Mouse (Mus musculus) forebrain, embryonic 11.5 days (tissue): Measurements from ENCODE around the gene Ercc6l. TPM values are rescaled to one million over a fixed set of nuclear protein-coding genes. Genes with fewer than 3 reads are reported as not detected.
"Not testable (repeated sequence)": the region's sequence is repeated elsewhere in the genome, so short reads cannot be mapped to it uniquely, and the experiment has no call there.

Experiments
- ATAC-seq: fragments of 200-750 bp; cut with Nextera tagmentation; replicated peaks from 2 replicates; pipeline ENCODE4 v1.8.0; 2017; ENCODE audit warnings: moderate TSS enrichment; ENCODE audit not compliant: low FRiP score
- DNase-seq: peaks from one replicate; pipeline ENCODE4 v3.0.0-alpha.2; 2017; ENCODE audit warnings: low spot score
- H3K27ac ChIP-seq: fragments of 300-500 bp; sonication (generic); 2 replicates; pipeline ENCODE4 v1.5.1; 2014; ENCODE audit warnings: low read depth, low read length
- H3K27me3 ChIP-seq: fragments of 300-500 bp; sonication (generic); 2 replicates; pipeline ENCODE4 v1.6.1; 2014; ENCODE audit warnings: mild to moderate bottlenecking, low read length, mixed read lengths; ENCODE audit not compliant: control insufficient read depth, insufficient read depth
- H3K36me3 ChIP-seq: fragments of 300-500 bp; sonication (generic); 2 replicates; pipeline ENCODE4 v1.6.1; 2014; ENCODE audit warnings: mild to moderate bottlenecking, low read length, moderate library complexity, mixed read lengths; ENCODE audit not compliant: control insufficient read depth, insufficient read depth
- H3K4me1 ChIP-seq: fragments of 300-500 bp; sonication (generic); replicated peaks from 2 replicates; pipeline ENCODE4 v1.6.1; 2014; ENCODE audit warnings: low read length, mixed read lengths; ENCODE audit not compliant: control insufficient read depth, insufficient read depth
- H3K4me2 ChIP-seq: fragments of 300-500 bp; sonication (generic); 2 replicates; pipeline ENCODE4 v1.6.1; 2014; ENCODE audit warnings: low read depth, mild to moderate bottlenecking, low read length, moderate library complexity, mixed read lengths; ENCODE audit not compliant: severe bottlenecking
- H3K4me3 ChIP-seq: fragments of 300-500 bp; sonication (generic); 2 replicates; pipeline ENCODE4 v1.5.1; 2014; ENCODE audit warnings: low read depth, low read length
- H3K9ac ChIP-seq: fragments of 300-500 bp; sonication (generic); 2 replicates; pipeline ENCODE4 v1.6.1; 2014; ENCODE audit warnings: low read length
- H3K9me3 ChIP-seq: fragments of 300-500 bp; sonication (generic); 2 replicates; pipeline ENCODE4 v1.6.1; 2016; ENCODE audit warnings: low read length, mixed read lengths; ENCODE audit not compliant: control insufficient read depth
- WGBS: fragments of 180-500 bp; shearing (Covaris S2); extraction: QIAGEN DNeasy Blood & Tissue Kit; methylation state at CpG from one replicate; pipeline ENCODE4 v1.1.7; 2014; 5-methylcytosine and 5-hydroxymethylcytosine counted together
- polyA plus RNA-seq: library from polyadenylated mRNA; unstranded; fragments of >200 nt; fragmentation: Nextera tagmentation; extraction: Ambion mirVana; gene quantifications from 2 replicates; pipeline ENCODE4 v1.2.1, GENCODE M21; 2014

The Ercc6l gene
- polyA plus RNA-seq, 1 experiment from 2014 or later, result 27.1 TPM

DNA sequence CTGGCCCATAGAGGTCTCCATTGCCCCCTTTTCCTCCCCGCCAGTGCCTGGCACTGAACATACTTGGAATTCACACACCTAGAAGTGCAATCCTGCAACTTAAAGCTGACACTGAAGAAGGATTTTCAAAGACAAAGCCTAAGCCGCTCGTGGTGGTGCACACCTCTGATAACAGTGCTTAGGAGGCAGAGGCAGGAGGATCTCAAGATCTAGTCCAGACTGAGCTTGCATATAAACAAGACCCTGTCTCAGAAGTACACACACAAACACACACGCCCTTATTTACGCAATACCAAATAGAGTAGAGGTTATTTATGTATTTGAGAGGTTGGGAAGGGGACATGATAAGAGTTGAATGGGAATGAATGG lies 516 bp upstream of the Ercc6l start:
- 46% methylated on average over 5 of the region's 5 CpGs for WGBS
- Histone ChIP-seq H3K36me3 (no peaks in the 10 kb centered on the region), H3K9me3 (no peaks in the 10 kb centered on the region), H3K9ac (peak overlapping the region; percentile 55), H3K4me3 (peak overlapping the region; percentile 22; the same call in 1 of the 2 replicates), H3K27me3 (no peaks in the 10 kb centered on the region), H3K4me2 (peak overlapping the region; percentile 40; the same call in 1 of the 2 replicates), H3K27ac (0 out of 2 replicates have a peak overlapping the region, but pooled peaks have one; percentile 37), H3K4me1 (no peaks in the 10 kb centered on the region)
- DNase-seq (no peak), ATAC-seq (peak; percentile 28; the same call in 1 of the 2 replicates)

- DNase-seq (no peak), ATAC-seq (no peak)
- Histone ChIP-seq H3K4me1 (no peaks in the 10 kb centered on the region), H3K4me3 (no peak overlapping the region), H3K36me3 (peaks cover 3% of the 10 kb centered on the region), H3K9me3 (no peaks in the 10 kb centered on the region), H3K9ac (no peak overlapping the region), H3K27ac (no peak overlapping the region), H3K27me3 (no peaks in the 10 kb centered on the region; the same call in 1 of the 2 replicates), H3K4me2 (no peak overlapping the region)
- WGBS, result 95% methylated on average over 1 of the region's 1 CpGs
Measured at GRCm38 (mm10) chrX:102141157-102141556, 15.7 kb downstream of the Ercc6l start.

DNA sequence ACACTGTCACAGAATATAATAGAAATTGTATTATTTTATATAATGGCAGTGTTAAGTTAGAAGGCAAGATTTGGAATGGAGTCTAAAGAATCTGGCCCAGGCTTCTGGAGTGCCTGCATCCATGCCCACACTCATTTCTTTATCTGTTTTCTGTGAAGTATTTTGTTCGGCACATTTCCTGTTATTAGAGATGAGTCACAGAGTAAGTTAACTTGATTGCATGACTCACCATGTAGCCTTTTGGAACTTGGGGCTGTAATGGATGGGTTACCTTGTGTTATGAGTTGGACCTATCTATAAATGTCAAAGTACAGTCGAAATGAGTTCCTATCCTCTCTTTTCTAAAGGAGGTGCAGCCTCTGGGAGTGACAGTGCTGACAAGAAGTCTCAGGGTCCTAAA lies 35.6 kb downstream of the Ercc6l start:
- no peak overlapping the region for H3K27ac ChIP-seq
- H3K4me1 ChIP-seq, result 0 out of 2 replicates have a peak, but pooled peaks cover 3% of the 10 kb centered on the region
- 78% methylated on average over 2 of the region's 2 CpGs for WGBS
- H3K36me3 ChIP-seq, result no peaks in the 10 kb centered on the region
- no peak overlapping the region for H3K4me2 ChIP-seq
- no peak overlapping the region for H3K4me3 ChIP-seq
- no peaks in the 10 kb centered on the region for H3K9me3 ChIP-seq
- no peak for ATAC-seq
- no peak for DNase-seq
- no peak overlapping the region for H3K9ac ChIP-seq
- H3K27me3 ChIP-seq, result no peaks in the 10 kb centered on the region

- H3K9me3 ChIP-seq, result no peaks in the 10 kb centered on the region
- 0 out of 2 replicates have a peak, but pooled peaks cover 3% of the 10 kb centered on the region for H3K4me1 ChIP-seq
- WGBS, result 22% methylated on average over 30 of the region's 30 CpGs
- H3K27ac ChIP-seq, result no peak within 1 kb of the TSS; the same call in 1 of the 2 replicates
- DNase-seq (peak; percentile 94), ATAC-seq (peak; percentile 99)
- peak within 1 kb of the TSS; percentile 54 for H3K4me2 ChIP-seq
- H3K27me3 ChIP-seq, result no peaks in the 10 kb centered on the region
- H3K36me3 ChIP-seq, result no peaks in the 10 kb centered on the region
- peak within 1 kb of the TSS; percentile 54 for H3K4me3 ChIP-seq
- peak within 1 kb of the TSS; percentile 59 for H3K9ac ChIP-seq
Measured at GRCm38 (mm10) chrX:102119042-102119864, 37.6 kb downstream of the Ercc6l start, which contains the start of gene Pin4. Gene Pin4 (plus strand): TSS chrX:102119447.

GRCm38 (mm10) chrX:102115676-102116075 lies 41.2 kb downstream of the Ercc6l start:
- H3K4me2 ChIP-seq, result no peak overlapping the region
- no peaks in the 10 kb centered on the region for H3K27me3 ChIP-seq
- H3K9ac ChIP-seq, result no peak overlapping the region
- H3K36me3 ChIP-seq, result no peaks in the 10 kb centered on the region
- no peak overlapping the region for H3K4me3 ChIP-seq
- H3K27ac ChIP-seq, result 0 out of 2 replicates have a peak overlapping the region, but pooled peaks have one; percentile 6
- 53% methylated on average over 4 of the region's 4 CpGs for WGBS
- H3K9me3 ChIP-seq, result no peaks in the 10 kb centered on the region
- H3K4me1 ChIP-seq, result 0 out of 2 replicates have a peak, but pooled peaks cover 3% of the 10 kb centered on the region
- DNase-seq (no peak), ATAC-seq (no peak)

DNA sequence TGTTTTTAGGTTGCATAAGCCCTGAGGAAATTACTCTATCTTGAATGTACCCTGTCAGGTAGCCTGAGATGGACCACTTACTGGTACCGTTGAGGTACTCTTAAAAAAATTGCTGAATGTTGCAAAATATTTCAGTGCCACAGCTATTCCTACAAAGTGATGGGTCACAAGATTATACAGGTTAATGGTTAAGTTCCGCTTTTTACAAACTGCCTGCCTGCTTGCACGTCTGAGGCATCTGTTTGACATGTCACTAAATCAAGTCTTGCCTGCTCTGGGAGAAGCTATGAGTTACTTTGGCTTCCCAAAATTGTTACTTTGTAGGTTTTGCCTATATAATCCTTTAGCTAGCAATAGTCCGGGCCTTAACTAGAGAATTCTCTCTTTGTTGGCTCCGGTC lies 47.5 kb downstream of the Ercc6l start:
- not testable (repeated sequence) for H3K36me3 ChIP-seq, H3K4me2 ChIP-seq, H3K27ac ChIP-seq, H3K4me3 ChIP-seq, ATAC-seq, H3K27me3 ChIP-seq, H3K9ac ChIP-seq, DNase-seq, H3K9me3 ChIP-seq, H3K4me1 ChIP-seq
- 85% methylated on average over 5 of the region's 5 CpGs for WGBS

DNA sequence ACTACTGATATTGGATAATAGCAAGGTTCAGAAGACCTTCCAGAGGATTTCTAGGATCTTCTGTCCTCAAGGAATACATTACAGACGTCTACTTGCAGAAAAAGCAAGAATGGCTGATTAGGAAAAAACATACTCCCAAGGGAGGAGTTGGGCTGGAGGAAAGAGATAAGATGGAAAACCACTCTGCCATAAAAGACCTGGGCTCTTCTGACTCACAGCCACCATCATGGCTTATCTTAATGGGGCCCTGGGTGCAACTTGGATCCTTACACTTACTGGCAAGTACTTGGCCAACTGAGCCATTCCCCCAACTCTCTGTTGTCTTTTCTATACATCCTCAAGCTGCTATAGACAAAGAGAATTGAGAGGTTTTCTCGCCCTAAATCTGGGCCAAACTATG lies 53.1 kb downstream of the Ercc6l start:
- H3K27ac ChIP-seq, H3K27me3 ChIP-seq, ATAC-seq, H3K4me1 ChIP-seq, H3K36me3 ChIP-seq, H3K4me2 ChIP-seq, H3K9me3 ChIP-seq, DNase-seq, H3K9ac ChIP-seq, H3K4me3 ChIP-seq: not testable (repeated sequence)
- 74% methylated on average over 2 of the region's 2 CpGs for WGBS

GRCm38 (mm10) chrX:102101886-102102285 lies 55.0 kb downstream of the Ercc6l start:
- ATAC-seq (no peak), DNase-seq (no peak)
- Histone ChIP-seq H3K4me2 (no peak overlapping the region), H3K4me3 (no peak overlapping the region), H3K9me3 (no peaks in the 10 kb centered on the region), H3K27me3 (no peaks in the 10 kb centered on the region), H3K36me3 (no peaks in the 10 kb centered on the region), H3K9ac (no peak overlapping the region), H3K27ac (no peak overlapping the region), H3K4me1 (no peaks in the 10 kb centered on the region)
- WGBS, result 53% methylated on average over 7 of the region's 7 CpGs
